Mouse (Mus musculus): ENCODE results near the gene Pkd1.
A peak's percentile ranks its signal among the peaks of the same experiment; 100 is the strongest.

GRCm38 (mm10) chr17:24513609-24514008, 36.0 kb upstream of the Pkd1 start:
- no peak for TF ChIP-seq POLR2A (IDR thresholded peaks at IDR 0.05; ENCODE audit: extremely low read depth, insufficient read depth, low read length)
- peak; percentile 86 for TF ChIP-seq CTCF (IDR thresholded peaks at IDR 0.05; ENCODE audit: extremely low read depth, insufficient read depth, low read length)

Measured in cortical plate, adult 2 months (tissue).